Mouse (Mus musculus) urinary bladder, adult 2 months (tissue): Measurements from ENCODE around the gene Insig1. TPM values are rescaled to one million over a fixed set of nuclear protein-coding genes. Genes with fewer than 3 reads are reported as not detected.

ENCODE experiments used
- DNase-seq: peaks from one replicate; pipeline ENCODE4 v3.0.0; 2022; ENCODE audit warnings: low spot score
- polyA plus RNA-seq: library from polyadenylated mRNA; depleted of rRNA; stranded (reverse); fragments of >200 nt; gene quantifications from 2 replicates; pipeline ENCODE4 v1.2.3, GENCODE M21; 2012; rRNA removed

The Insig1 gene
- polyA plus RNA-seq, 1 experiment: 51.8 TPM

DNA sequence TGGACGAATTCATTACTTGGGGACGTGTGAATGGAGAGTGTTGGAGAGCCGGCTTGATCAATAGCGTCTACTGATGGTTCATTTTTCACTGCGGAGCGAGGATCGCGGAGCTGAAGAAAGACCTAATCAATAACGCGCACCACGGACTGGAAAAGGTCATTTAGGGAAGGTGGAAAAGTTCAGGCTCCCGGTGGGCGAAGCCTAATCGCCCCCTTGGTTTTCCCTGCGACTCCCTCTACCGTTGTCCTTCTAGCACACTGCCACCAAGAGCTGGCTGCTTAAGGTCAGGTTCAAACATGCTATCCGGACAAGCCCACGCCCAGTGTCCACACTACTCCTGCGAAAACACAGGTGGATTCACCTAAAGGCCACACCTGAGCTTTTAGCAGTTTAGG lies 47.4 kb downstream of the Insig1 start:
- DNase-seq: no peak

DNA sequence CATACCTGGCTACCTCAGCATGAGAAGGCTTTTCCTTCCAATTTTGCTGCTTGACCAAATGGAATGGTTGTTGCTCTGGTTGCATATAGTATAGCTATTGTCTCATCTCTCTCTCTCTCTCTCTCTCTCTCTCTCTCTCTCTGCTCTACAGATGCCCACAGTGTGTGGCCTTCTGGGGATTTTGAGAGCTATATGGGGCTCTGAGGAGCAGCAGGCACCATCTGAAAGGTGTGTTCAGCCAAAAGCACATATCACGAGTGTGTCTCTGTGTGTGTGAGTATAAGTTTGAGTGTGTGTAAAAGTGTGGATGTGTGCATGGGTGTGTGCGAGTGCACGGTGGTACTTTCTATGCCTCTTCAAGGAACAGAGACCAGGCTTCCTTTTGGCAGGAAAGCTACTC lies 48.4 kb downstream of the Insig1 start:
- no peak for DNase-seq

DNA sequence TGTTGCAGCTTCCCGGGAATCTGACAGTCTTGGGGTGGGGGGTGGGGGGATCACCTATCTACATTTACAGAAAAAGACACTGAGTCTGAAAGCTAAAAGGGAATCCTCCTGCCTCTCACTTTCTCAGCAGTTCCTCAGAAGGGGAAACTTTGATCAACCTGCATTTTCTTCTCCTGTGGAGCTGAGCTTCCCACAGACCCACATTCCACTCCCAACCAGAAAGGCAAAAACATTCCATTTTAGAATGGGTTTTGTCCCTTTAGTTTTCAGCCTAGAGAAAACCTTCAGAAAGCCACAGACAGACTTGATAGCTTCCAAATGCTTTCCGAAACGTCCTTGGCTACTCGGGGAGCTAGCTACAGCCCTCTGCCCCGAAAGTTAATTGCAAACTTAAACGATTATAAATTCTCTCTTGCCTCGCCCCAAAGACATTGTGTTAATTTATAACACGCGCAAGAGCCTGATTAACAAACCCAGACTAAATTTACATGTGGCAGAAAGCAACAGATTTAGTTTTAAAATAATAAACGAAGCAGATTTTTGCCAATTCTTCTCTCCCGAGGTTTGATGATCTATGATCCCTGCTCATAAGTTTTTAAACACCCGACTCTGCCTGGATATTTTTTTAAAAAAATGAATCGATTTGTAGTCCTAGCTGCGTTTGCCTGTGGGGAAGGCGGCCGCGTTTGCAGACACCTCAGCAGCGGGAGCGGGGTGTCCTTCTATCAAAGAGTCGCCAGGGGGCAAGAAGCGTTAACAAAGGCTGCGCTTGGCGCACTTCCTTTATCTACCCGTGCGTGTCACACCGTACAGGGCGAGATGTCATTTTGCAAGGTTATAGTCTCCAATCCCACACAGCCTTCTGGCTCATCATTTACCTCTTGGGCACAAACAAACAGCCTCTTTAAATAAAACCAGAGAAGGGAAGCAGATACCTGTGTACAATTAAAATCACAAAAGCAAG lies 51.6 kb downstream of the Insig1 start:
- no peak for DNase-seq

DNA sequence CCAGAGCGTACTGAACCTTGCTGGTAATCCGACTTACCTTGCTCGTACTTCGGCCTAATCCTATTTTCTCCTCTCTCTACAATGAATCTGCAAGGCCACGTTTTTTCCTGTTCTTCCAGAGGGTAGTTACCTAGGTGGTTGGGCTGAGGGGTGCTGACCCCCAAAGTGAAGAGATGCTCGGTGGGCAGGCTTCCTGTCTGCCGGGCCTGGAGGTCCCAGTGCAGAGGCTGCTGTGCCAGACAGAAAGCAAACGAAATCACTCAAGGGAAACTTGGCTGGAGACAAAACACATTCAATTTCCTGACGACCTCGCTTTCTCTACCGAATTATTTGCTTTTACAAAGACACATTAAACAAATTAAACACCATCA lies 52.3 kb downstream of the Insig1 start:
- no peak for DNase-seq

DNA sequence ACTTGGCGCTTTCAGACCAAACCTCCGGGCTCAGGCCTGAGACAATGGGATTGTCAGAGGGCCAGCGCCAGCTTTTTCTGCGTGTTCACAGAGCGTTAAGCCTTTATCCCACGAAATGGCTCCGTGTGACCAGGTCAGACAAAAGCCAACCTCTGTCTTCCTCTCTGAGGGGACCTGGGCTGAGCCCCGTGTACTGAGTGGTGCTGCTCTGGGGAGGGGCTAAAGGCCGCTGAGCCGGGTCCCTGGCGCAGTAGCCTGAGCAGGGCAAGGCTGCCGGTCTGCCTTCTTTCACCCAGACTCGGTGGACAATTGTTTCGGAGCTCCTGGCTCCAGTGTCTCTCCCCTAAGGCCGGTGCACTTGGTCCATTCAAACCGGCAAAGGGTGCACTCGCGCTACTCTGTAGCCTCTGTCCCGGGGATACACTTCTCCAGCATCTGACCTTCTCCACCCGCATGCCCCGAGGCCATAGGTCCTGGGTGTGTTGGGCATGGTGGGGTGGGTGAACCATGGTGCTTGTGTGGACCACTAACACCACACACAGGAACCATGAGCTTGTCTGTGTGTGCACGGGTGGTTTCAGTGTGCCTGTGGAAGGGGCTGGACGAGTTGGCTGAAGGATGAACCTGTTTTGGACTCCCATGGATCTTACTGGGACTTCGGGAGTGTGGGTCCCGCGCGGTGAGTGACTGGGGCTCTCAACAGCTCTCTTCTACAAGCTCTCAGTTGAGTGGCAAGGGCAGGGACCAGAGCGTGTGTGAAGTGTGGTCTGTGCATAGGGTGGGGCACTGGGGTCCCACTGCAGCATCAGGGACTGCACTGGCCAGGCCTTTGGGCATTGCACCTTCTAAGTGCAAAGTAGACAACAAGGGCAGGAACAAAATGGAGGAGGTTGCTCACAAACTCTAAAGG lies 53.4 kb downstream of the Insig1 start:
- DNase-seq: no peak

Other genes starting within 250 kb of the Insig1 start
- gene Htr5a, start 229.2 kb upstream of the Insig1 start, polyA plus RNA-seq: not detected in 2 replicates
- gene En2, start 94.3 kb downstream of the Insig1 start, polyA plus RNA-seq: not detected in 2 replicates
- 0.03 TPM in 1 of 2 replicates, not detected in the other for gene Cnpy1, start 174.4 kb downstream of the Insig1 start, polyA plus RNA-seq
- gene Rbm33, start 245.8 kb downstream of the Insig1 start, polyA plus RNA-seq: 22.9 and 26.4 TPM in 2 replicates